Mouse (Mus musculus): ENCODE measurements around the gene Rhoc.

DNA sequence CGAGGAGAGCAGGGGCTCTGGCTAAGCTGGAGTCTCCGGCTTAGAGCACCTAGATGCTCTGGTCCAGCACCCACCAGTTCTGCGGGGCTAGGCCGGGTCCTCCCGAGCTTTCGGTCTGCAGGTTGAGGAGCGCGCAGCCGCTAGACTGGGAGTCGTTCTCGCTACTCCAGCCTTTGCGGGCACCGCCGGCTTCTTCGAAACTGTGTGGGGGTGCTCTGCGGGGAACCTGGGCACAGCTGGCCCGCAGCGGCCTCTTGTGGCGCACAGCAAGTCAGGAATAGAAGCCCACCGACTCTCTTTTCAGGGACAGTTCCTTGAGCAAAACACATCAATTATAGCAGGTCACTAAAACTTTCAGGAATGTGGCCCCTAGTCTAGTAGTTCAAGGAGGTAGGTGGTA, 10.8 kb upstream of the Rhoc start:
- TF ChIP-seq CTCF (IDR thresholded peaks at IDR 0.05; ENCODE audit: extremely low read depth, insufficient read depth, low read length) = peak; percentile 27
- no peak for TF ChIP-seq POLR2A (IDR thresholded peaks at IDR 0.05; ENCODE audit: extremely low read depth, insufficient read depth, low read length)

Measured in cortical plate, adult 2 months (tissue).